Mouse (Mus musculus): ENCODE data around the gene Slc24a2.

The Slc24a2 gene

GRCm38 (mm10) chr4:87115726-87116125 lies 114.6 kb downstream of the Slc24a2 start:
- no peak for DNase-seq (ENCODE audit: low read depth, low spot score)

GRCm38 (mm10) chr4:87109331-87110059 lies 120.8 kb downstream of the Slc24a2 start:
- DNase-seq (ENCODE audit: low read depth, low spot score), result no peak

GRCm38 (mm10) chr4:87100936-87101335 lies 129.3 kb downstream of the Slc24a2 start:
- no peak for DNase-seq (ENCODE audit: low read depth, low spot score)

- DNase-seq (ENCODE audit: low read depth, low spot score), result no peak
These were observed 134.1 kb downstream of the Slc24a2 start for GRCm38 (mm10) chr4:87096186-87096585.

GRCm38 (mm10) chr4:87093612-87094011 lies 136.7 kb downstream of the Slc24a2 start:
- DNase-seq (ENCODE audit: low read depth, low spot score), result no peak

- DNase-seq (ENCODE audit: low read depth, low spot score), result no peak
These were observed 139.4 kb downstream of the Slc24a2 start for GRCm38 (mm10) chr4:87090841-87091240.

- DNase-seq (ENCODE audit: low read depth, low spot score), result no peak
These were observed 141.6 kb downstream of the Slc24a2 start for GRCm38 (mm10) chr4:87088713-87089112.

GRCm38 (mm10) chr4:87087597-87087996 lies 142.7 kb downstream of the Slc24a2 start:
- DNase-seq (ENCODE audit: low read depth, low spot score), result no peak

- no peak for DNase-seq (ENCODE audit: low read depth, low spot score)
These were observed 143.2 kb downstream of the Slc24a2 start for GRCm38 (mm10) chr4:87086933-87087577.

GRCm38 (mm10) chr4:87081321-87081720 lies 149.0 kb downstream of the Slc24a2 start:
- no peak for DNase-seq (ENCODE audit: low read depth, low spot score)

- no peak for DNase-seq (ENCODE audit: low read depth, low spot score)
These were observed 151.0 kb downstream of the Slc24a2 start for GRCm38 (mm10) chr4:87079305-87079704.

GRCm38 (mm10) chr4:87078726-87079125 lies 151.6 kb downstream of the Slc24a2 start:
- no peak for DNase-seq (ENCODE audit: low read depth, low spot score)

- no peak for DNase-seq (ENCODE audit: low read depth, low spot score)
These were observed 154.5 kb downstream of the Slc24a2 start for GRCm38 (mm10) chr4:87075761-87076160.

GRCm38 (mm10) chr4:87068121-87068520 lies 162.2 kb downstream of the Slc24a2 start:
- DNase-seq (ENCODE audit: low read depth, low spot score), result no peak

- no peak for DNase-seq (ENCODE audit: low read depth, low spot score)
These were observed 165.1 kb downstream of the Slc24a2 start for GRCm38 (mm10) chr4:87065227-87065626.

- DNase-seq (ENCODE audit: low read depth, low spot score), result no peak
These were observed 165.7 kb downstream of the Slc24a2 start for GRCm38 (mm10) chr4:87064561-87064960.

- no peak for DNase-seq (ENCODE audit: low read depth, low spot score)
These were observed 167.5 kb downstream of the Slc24a2 start for GRCm38 (mm10) chr4:87062771-87063253.

GRCm38 (mm10) chr4:87061696-87062095 lies 168.6 kb downstream of the Slc24a2 start:
- no peak for DNase-seq (ENCODE audit: low read depth, low spot score)

GRCm38 (mm10) chr4:87057572-87057971 lies 172.7 kb downstream of the Slc24a2 start:
- DNase-seq (ENCODE audit: low read depth, low spot score), result no peak

- no peak for DNase-seq (ENCODE audit: low read depth, low spot score)
These were observed 174.5 kb downstream of the Slc24a2 start for GRCm38 (mm10) chr4:87055768-87056167.

GRCm38 (mm10) chr4:87052881-87053280 lies 177.4 kb downstream of the Slc24a2 start:
- DNase-seq (ENCODE audit: low read depth, low spot score), result no peak

- DNase-seq (ENCODE audit: low read depth, low spot score), result no peak
These were observed 181.2 kb downstream of the Slc24a2 start for GRCm38 (mm10) chr4:87049061-87049460.

GRCm38 (mm10) chr4:87047131-87047530 lies 183.1 kb downstream of the Slc24a2 start:
- DNase-seq (ENCODE audit: low read depth, low spot score), result no peak
